Comparison of ENCODE assay signal across 12 mouse cellular contexts in the genomic region with DNA sequence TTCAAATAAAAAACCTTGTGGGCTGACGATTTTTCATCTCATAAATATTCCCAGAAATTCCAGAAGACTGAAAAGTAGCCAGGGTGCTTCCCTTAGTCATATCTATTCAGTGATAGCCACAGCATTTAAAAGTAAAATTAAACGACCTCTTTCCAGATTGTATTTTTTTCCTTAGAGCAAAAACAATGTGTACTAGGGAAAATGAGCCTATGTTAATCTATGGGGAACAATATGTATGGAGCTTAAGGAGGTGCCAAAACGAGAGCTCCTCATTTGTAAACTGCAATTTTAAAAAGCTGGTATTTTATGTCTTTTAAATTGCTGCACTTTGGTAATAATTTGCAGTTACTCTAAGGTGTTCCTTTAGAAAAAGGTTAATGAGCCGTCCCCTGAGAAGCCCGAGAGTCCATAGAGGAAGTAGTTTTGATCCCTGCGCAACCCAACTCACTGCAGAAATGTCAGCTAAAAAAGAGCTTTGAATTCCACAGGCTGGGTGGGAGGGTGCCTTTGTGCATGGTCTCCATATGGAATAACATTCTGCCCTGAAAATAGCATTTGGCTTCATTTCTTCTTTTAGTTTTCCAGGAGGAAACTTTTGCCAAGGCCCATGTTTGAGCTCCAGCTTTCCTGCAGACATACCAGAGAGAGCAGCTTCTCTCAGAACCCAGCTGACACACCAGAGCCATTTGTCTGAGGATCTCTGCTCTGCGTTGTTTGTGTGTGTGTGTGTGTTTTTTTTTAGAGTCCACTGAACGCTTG.
DNase-seq lines count a peak whose midpoint lies in the region; ATAC-seq lines count a peak whose summit lies in the region.
"Had no signal": no experiment of that assay in that cellular context is flagged by ENCODE, and none has a peak within 500 bp of the region (broad histone marks: within the 10 kb centered on the region; RNA-seq: fewer than 3 reads in every experiment).

No protein-coding gene starts in this region.

- DNase-seq in layer of hippocampus, adult 11-12 months (ENCODE audit: low spot score), result peak; percentile 57
- no peak for DNase-seq in layer of hippocampus, postnatal 25 days (ENCODE audit: extremely low spot score in 1 of 2, low spot score in 1 of 2)
- DNase-seq in cerebellum, adult 8-10 months, result peak; percentile 33
- peak; percentile 43 to 54 for DNase-seq in layer of hippocampus, adult 8-10 months (ENCODE audit: low spot score in 2 of 2)
- peak; percentile 15 for DNase-seq in right cerebral cortex, postnatal 14 days
- no peak for DNase-seq in embryo, embryonic 9.5 days (ENCODE audit: extremely low spot score)
- DNase-seq in heart, postnatal 36 days, result no peak
- DNase-seq: heart, adult 18-20 months; heart, postnatal 4 days; kidney, adult 9 months had no signal

- intact Hi-C loops in heart, postnatal 36 days (cut with DNase I), result no loop called here

- no peak for ATAC-seq in activated CD4-positive, CD25-positive, alpha-beta regulatory T cell, adult 4 months
- ATAC-seq: liver, embryonic 12.5 days had no signal

Comparison
In these comparisons a context has a peak if more than half of its experiments do, and no peak if none do; other contexts are left out.
1. DNase-seq: peak in layer of hippocampus, adult 11-12 months (single experiment), cerebellum, adult 8-10 months (single experiment), layer of hippocampus, adult 8-10 months (2 of 2) and right cerebral cortex, postnatal 14 days (single experiment); none in layer of hippocampus, postnatal 25 days (0 of 2), embryo, embryonic 9.5 days (single experiment) and heart, postnatal 36 days (0 of 2).